Mouse (Mus musculus) right cerebral cortex, postnatal 14 days (tissue): ENCODE results near the gene Schip1.
A peak's percentile ranks its signal among the peaks of the same experiment; 100 is the strongest.

Source experiments
- DNase-seq: peaks from one replicate; pipeline ENCODE4 v3.0.0; 2022

Schip1 gene

GRCm38 (mm10) chr3:68400121-68400520 lies 335.5 kb downstream of the Schip1 start:
- DNase-seq: no peak

- DNase-seq: no peak
These were observed 338.7 kb downstream of the Schip1 start for GRCm38 (mm10) chr3:68403343-68403742.

- peak; percentile 10 for DNase-seq
These were observed 339.2 kb downstream of the Schip1 start for GRCm38 (mm10) chr3:68403783-68404217.

- no peak for DNase-seq
These were observed 341.1 kb downstream of the Schip1 start for GRCm38 (mm10) chr3:68405724-68406123.

GRCm38 (mm10) chr3:68412262-68412661 lies 347.7 kb downstream of the Schip1 start:
- DNase-seq: no peak

GRCm38 (mm10) chr3:68419792-68420191 lies 355.2 kb downstream of the Schip1 start:
- no peak for DNase-seq

GRCm38 (mm10) chr3:68420927-68421326 lies 356.3 kb downstream of the Schip1 start:
- DNase-seq: no peak

GRCm38 (mm10) chr3:68421849-68422248 lies 357.2 kb downstream of the Schip1 start:
- no peak for DNase-seq

- no peak for DNase-seq
These were observed 363.5 kb downstream of the Schip1 start for GRCm38 (mm10) chr3:68428081-68428480.

GRCm38 (mm10) chr3:68434435-68434834 lies 369.8 kb downstream of the Schip1 start:
- DNase-seq: no peak

- DNase-seq: no peak
These were observed 370.3 kb downstream of the Schip1 start for GRCm38 (mm10) chr3:68434897-68435296.

GRCm38 (mm10) chr3:68448480-68448879 lies 383.9 kb downstream of the Schip1 start:
- DNase-seq: no peak

- DNase-seq: no peak
These were observed 387.0 kb downstream of the Schip1 start for GRCm38 (mm10) chr3:68451634-68452033.

GRCm38 (mm10) chr3:68453266-68453665 lies 388.7 kb downstream of the Schip1 start:
- DNase-seq: no peak

- DNase-seq: no peak
These were observed 389.3 kb downstream of the Schip1 start for GRCm38 (mm10) chr3:68453719-68454455.

GRCm38 (mm10) chr3:68466643-68467042 lies 402.0 kb downstream of the Schip1 start:
- DNase-seq: no peak

- DNase-seq: no peak
These were observed 403.5 kb downstream of the Schip1 start for GRCm38 (mm10) chr3:68467941-68468687.

GRCm38 (mm10) chr3:68469643-68470042 lies 405.0 kb downstream of the Schip1 start:
- no peak for DNase-seq

GRCm38 (mm10) chr3:68470061-68470460 lies 405.5 kb downstream of the Schip1 start:
- no peak for DNase-seq

- no peak for DNase-seq
These were observed 406.0 kb downstream of the Schip1 start for GRCm38 (mm10) chr3:68470622-68471021.

GRCm38 (mm10) chr3:68476336-68476735 lies 411.7 kb downstream of the Schip1 start:
- no peak for DNase-seq

GRCm38 (mm10) chr3:68477478-68477877 lies 412.9 kb downstream of the Schip1 start:
- no peak for DNase-seq

GRCm38 (mm10) chr3:68479266-68479665 lies 414.7 kb downstream of the Schip1 start:
- no peak for DNase-seq

GRCm38 (mm10) chr3:68483517-68483916 lies 418.9 kb downstream of the Schip1 start:
- DNase-seq: no peak
